Mouse (Mus musculus) olfactory bulb, adult 2 months (tissue): ENCODE results near the gene Atrn. TPM values are rescaled to one million over a fixed set of nuclear protein-coding genes. Genes with fewer than 3 reads are reported as not detected.

Experiments used
- H3K27ac ChIP-seq: fragments of 200-500 bp; 2 replicates; pipeline ENCODE4 v1.5.1; 2012; ENCODE audit warnings: low read depth, low read length; ENCODE audit not compliant: insufficient read depth
- H3K4me1 ChIP-seq: fragments of 200-500 bp; 2 replicates; pipeline ENCODE4 v1.6.1; 2012; ENCODE audit warnings: low read length; ENCODE audit not compliant: control insufficient read depth, insufficient read depth
- H3K4me3 ChIP-seq: fragments of 200-500 bp; 2 replicates; pipeline ENCODE4 v1.5.1; 2012; ENCODE audit warnings: mild to moderate bottlenecking, low read depth, low read length, moderate library complexity; ENCODE audit not compliant: insufficient read depth
- CTCF ChIP-seq: fragments of 200-500 bp; IDR thresholded peaks from 2 replicates; pipeline ENCODE4 v1.5.1; 2012; ENCODE audit warnings: low read depth, mild to moderate bottlenecking, low read length, moderate library complexity; ENCODE audit not compliant: insufficient read depth
- POLR2A ChIP-seq: fragments of 200-500 bp; IDR thresholded peaks from 2 replicates; pipeline ENCODE4 v1.6.1; 2012; ENCODE audit warnings: mild to moderate bottlenecking, low read depth, low read length, moderate library complexity; ENCODE audit not compliant: insufficient read depth
- WGBS: fragments of 180-500 bp; shearing (Covaris S2); methylation state at CpG from one replicate; pipeline ENCODE4 v1.1.7; 2018; 5-methylcytosine and 5-hydroxymethylcytosine counted together
- polyA plus RNA-seq: library from polyadenylated mRNA; stranded (reverse); fragments of >200 nt; gene quantifications from 2 replicates; pipeline ENCODE4 v1.2.4, GENCODE M21; 2012; ENCODE audit warnings: low replicate concordance; ENCODE audit not compliant: missing spikeins, insufficient read depth, insufficient read length

The Atrn gene
- polyA plus RNA-seq, 1 experiment, result not detected

DNA sequence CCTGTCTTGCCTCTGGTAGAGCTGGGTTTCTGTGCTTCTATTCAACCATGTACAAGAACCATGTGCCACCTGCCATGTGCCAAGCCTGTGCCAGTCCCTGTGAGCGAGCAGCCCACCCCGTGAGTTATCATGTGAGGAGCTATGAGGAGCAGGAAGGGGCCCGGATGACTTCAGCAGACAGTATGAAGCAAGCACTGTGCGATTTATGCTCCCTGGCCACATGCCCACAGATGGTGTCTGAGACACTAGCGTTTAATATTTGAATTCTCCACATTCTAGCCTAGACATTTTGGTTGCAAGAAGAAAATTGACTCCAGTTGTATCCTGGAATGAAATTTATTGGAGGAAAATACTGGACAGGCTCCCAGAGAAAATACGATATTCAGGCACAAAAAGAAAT is 161.2 kb downstream of the Atrn start:
- Histone ChIP-seq H3K4me3 (no peak overlapping the region), H3K27ac (no peak overlapping the region), H3K4me1 (peaks cover 10% of the 10 kb centered on the region)
- TF ChIP-seq CTCF, result no peak
- TF ChIP-seq POLR2A, result no peak
- WGBS, result 62% methylated on average over 6 of the region's 6 CpGs

GRCm38 (mm10) chr2:131072536-131072935 is 166.2 kb downstream of the Atrn start:
- no peak overlapping the region for H3K4me3 ChIP-seq
- no peak overlapping the region for H3K27ac ChIP-seq
- peaks cover 12% of the 10 kb centered on the region for H3K4me1 ChIP-seq
- TF ChIP-seq CTCF (no peak), POLR2A (no peak)
- 93% methylated on average over 10 of the region's 10 CpGs for WGBS

Other genes with a start within 250 kb of the Atrn start
- gene Ddrgk1, start 241.8 kb upstream of the Atrn start, polyA plus RNA-seq, result not detected in 2 replicates
- not detected in 2 replicates for gene Itpa, start 238.9 kb upstream of the Atrn start, polyA plus RNA-seq
- gene Slc4a11, start 209.0 kb upstream of the Atrn start, polyA plus RNA-seq, result not detected in 2 replicates
- gene 4930402H24Rik, start 89 bp upstream of the Atrn start, polyA plus RNA-seq, result not detected in 2 replicates
- not detected in 2 replicates for gene Gfra4, start 136.6 kb downstream of the Atrn start, polyA plus RNA-seq
- gene Adam33, start 157.3 kb downstream of the Atrn start, polyA plus RNA-seq, result not detected in 2 replicates
- gene Siglec1, start 180.3 kb downstream of the Atrn start, polyA plus RNA-seq, result not detected in 2 replicates
- not detected in 2 replicates for gene Hspa12b, start 220.8 kb downstream of the Atrn start, polyA plus RNA-seq
- gene Gm11037, start 227.0 kb downstream of the Atrn start, polyA plus RNA-seq, result not detected in 2 replicates